Mouse (Mus musculus) midbrain, embryonic 15.5 days (tissue): ENCODE measurements around the gene Mrgprd. TPM values are rescaled to one million over a fixed set of nuclear protein-coding genes. Genes with fewer than 3 reads are reported as not detected.

Experiments used
- ATAC-seq: fragments of 200-750 bp; cut with Nextera tagmentation; replicated peaks from 2 replicates; pipeline ENCODE4 v1.8.0; 2017; ENCODE audit warnings: moderate TSS enrichment
- H3K27ac ChIP-seq: fragments of 300-500 bp; sonication (generic); 2 replicates; pipeline ENCODE4 v1.5.1; 2015; ENCODE audit warnings: mild to moderate bottlenecking, inconsistent platforms
- H3K27me3 ChIP-seq: fragments of 300-500 bp; sonication (generic); replicated peaks from 2 replicates; pipeline ENCODE4 v1.6.1; 2015; ENCODE audit warnings: inconsistent platforms
- H3K36me3 ChIP-seq: fragments of 300-500 bp; sonication (generic); replicated peaks from 2 replicates; pipeline ENCODE4 v1.6.1; 2015; ENCODE audit warnings: inconsistent platforms
- H3K4me1 ChIP-seq: fragments of 300-500 bp; sonication (generic); 2 replicates; pipeline ENCODE4 v1.6.1; 2015; ENCODE audit warnings: inconsistent platforms
- H3K4me2 ChIP-seq: fragments of 300-500 bp; sonication (generic); 2 replicates; pipeline ENCODE4 v1.6.1; 2015; ENCODE audit warnings: inconsistent platforms, mild to moderate bottlenecking, moderate library complexity
- H3K4me3 ChIP-seq: fragments of 300-500 bp; sonication (generic); 2 replicates; pipeline ENCODE4 v1.5.1; 2015; ENCODE audit warnings: mild to moderate bottlenecking, inconsistent platforms
- H3K9ac ChIP-seq: fragments of 300-500 bp; sonication (generic); 2 replicates; pipeline ENCODE4 v1.6.1; 2015; ENCODE audit warnings: mild to moderate bottlenecking, inconsistent platforms
- H3K9me3 ChIP-seq: fragments of 300-500 bp; sonication (generic); 2 replicates; pipeline ENCODE4 v1.6.1; 2016; ENCODE audit warnings: inconsistent platforms
- WGBS: fragments of 180-500 bp; shearing (Covaris S2); methylation state at CpG from one replicate; pipeline ENCODE4 v1.1.7; 2015; ENCODE audit warnings: mixed read lengths; 5-methylcytosine and 5-hydroxymethylcytosine counted together
- polyA plus RNA-seq: library from polyadenylated mRNA; unstranded; fragments of >200 nt; fragmentation: Nextera tagmentation; extraction: Ambion mirVana; gene quantifications from 2 replicates; pipeline ENCODE4 v1.2.1, GENCODE M21; 2015

The Mrgprd gene
- polyA plus RNA-seq, 1 experiment from 2014 or later, result not detected

DNA sequence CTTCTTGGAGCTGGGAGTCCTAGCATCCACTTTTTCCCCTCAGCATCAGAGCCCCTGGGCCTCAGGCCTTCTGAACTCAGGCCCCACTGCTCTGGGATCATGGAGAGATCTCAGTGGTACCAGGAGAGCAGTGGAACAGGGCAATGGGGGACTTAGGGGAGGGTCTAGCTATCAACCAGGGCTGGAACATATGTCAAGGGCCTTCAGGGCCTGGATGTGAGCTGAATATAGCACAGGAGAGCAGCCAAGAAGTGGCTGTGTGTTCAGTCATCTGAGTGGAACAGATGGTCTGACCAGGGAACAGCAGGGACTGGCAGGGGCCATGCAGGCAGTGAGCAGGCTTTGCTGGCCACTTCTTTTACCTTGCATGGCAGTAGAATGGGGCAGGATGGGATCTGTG, 20.6 kb downstream of the Mrgprd start:
- no peak overlapping the region for H3K4me3 ChIP-seq
- H3K9ac ChIP-seq, result no peak overlapping the region
- H3K4me1 ChIP-seq, result no peaks in the 10 kb centered on the region
- no peaks in the 10 kb centered on the region for H3K9me3 ChIP-seq
- H3K27me3 ChIP-seq, result no peaks in the 10 kb centered on the region
- no peak overlapping the region for H3K4me2 ChIP-seq
- H3K36me3 ChIP-seq, result no peaks in the 10 kb centered on the region
- H3K27ac ChIP-seq, result no peak overlapping the region
- ATAC-seq, result no peak

DNA sequence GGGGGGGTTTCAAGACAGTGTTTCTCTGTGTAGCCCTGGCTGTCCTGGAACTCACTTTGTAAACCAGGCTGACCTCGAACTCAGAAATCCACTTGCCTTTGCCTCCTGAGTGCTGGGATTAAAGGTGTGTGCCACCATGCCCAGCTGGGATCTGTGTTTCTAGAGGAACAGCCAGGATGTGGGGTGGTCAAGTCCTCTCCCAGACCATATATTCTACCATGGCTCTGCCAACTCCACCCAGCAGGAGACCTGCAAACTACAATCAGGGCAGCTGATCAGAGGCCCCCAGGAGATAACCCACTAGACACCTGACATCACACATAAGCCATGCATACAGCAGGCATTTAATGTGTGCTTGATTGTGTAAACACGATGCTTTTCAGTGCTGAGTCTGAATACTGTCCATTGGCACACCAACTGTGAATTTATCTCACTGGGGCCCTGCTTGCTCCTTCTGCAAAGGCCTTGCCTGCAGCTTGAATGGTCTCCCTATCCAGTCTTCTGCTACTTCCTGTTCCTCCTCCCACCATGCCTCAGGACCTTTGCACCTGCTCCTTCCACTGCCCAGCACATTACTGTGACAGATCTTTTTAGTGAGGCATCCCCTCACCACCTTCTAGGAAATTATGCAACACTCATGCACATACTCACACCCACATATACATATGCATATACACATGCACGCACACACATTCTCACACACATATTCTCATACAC, 21.1 kb downstream of the Mrgprd start:
- H3K9ac ChIP-seq, result no peak overlapping the region
- 84% methylated on average over 3 of the region's 3 CpGs for WGBS
- ATAC-seq, result no peak
- no peak overlapping the region for H3K27ac ChIP-seq
- no peaks in the 10 kb centered on the region for H3K9me3 ChIP-seq
- no peaks in the 10 kb centered on the region for H3K4me1 ChIP-seq
- no peak overlapping the region for H3K4me3 ChIP-seq
- no peaks in the 10 kb centered on the region for H3K27me3 ChIP-seq
- H3K36me3 ChIP-seq, result no peaks in the 10 kb centered on the region
- H3K4me2 ChIP-seq, result no peak overlapping the region

DNA sequence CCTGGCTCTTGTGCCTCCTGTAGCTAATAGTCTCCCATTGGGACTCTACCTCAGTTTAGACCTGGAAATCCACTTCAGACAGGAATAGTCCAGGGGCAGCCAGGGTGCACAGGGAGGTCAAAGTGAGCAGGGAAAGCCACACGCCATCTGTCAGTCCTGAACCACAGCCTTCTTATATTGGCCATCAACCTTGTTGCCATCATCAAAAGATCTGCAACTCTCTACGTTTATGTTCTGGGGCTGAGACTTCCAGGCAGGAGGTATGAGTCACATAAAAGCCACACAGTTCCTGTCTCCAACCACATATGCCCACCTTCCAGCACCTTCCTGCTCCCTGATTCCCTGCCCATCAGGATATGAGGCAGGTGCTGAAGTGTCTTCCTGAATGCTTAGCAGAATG, 23.3 kb downstream of the Mrgprd start:
- no peaks in the 10 kb centered on the region for H3K4me1 ChIP-seq
- 83% methylated on average over 2 of the region's 2 CpGs for WGBS
- no peaks in the 10 kb centered on the region for H3K27me3 ChIP-seq
- no peak overlapping the region for H3K9ac ChIP-seq
- no peak overlapping the region for H3K4me3 ChIP-seq
- no peak for ATAC-seq
- no peaks in the 10 kb centered on the region for H3K9me3 ChIP-seq
- H3K4me2 ChIP-seq, result no peak overlapping the region
- H3K27ac ChIP-seq, result no peak overlapping the region
- H3K36me3 ChIP-seq, result no peaks in the 10 kb centered on the region

DNA sequence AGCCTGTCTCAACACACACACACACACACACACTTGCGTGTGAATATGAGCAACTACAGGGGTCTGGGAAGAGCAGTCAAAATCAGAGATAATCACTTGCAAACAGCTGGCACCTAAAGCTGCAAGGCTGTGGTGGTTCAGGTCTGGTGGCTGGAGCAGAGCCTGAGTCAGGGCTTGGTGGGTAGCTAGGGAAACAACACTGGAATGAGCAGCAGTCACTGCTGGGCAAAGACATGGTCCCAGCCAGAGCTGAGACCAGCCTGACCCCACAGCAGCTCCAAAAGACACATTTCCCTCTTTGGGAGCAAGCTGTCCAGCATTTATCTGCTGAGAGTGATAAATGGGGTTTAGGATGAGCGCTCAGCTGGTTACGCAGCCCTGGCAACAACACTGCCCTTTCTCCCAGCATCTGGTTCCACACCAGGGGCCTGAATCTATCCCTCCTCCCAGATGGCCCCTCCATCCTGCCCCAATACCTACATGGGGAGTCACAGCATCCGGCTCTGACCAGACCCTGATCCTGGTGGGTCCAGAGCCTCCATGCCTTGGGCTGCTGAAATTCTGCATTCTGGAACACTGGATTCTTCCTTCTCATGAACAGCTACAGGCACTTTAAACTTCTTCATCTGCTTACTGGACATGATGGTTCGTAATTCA, 25.7 kb downstream of the Mrgprd start:
- H3K36me3 ChIP-seq, result no peaks in the 10 kb centered on the region
- ATAC-seq, result no peak
- no peak overlapping the region for H3K4me2 ChIP-seq
- no peaks in the 10 kb centered on the region for H3K4me1 ChIP-seq
- H3K9ac ChIP-seq, result no peak overlapping the region
- WGBS, result 90% methylated on average over 5 of the region's 5 CpGs
- H3K27ac ChIP-seq, result no peak overlapping the region
- no peaks in the 10 kb centered on the region for H3K27me3 ChIP-seq
- no peaks in the 10 kb centered on the region for H3K9me3 ChIP-seq
- H3K4me3 ChIP-seq, result no peak overlapping the region

Other genes starting within 250 kb of the Mrgprd start
- not detected in 2 replicates for gene 1810010D01Rik, start 106.7 kb upstream of the Mrgprd start, polyA plus RNA-seq
- 2.9 and 3.2 TPM in 2 replicates for gene Tpcn2, start 30.8 kb upstream of the Mrgprd start, polyA plus RNA-seq
- gene Mrgprf, start 14.0 kb upstream of the Mrgprd start, polyA plus RNA-seq, result 4.5 and 6.1 TPM in 2 replicates